Mouse (Mus musculus) CH12F3 (cell line): ENCODE results near the gene Tdrkh.

ENCODE experiments used
- in situ Hi-C: fragments of 300-500 bp; cut with MboI; formaldehyde crosslinking; loops from 2 replicates; pipeline ENCODE4 v1.14.3; 2020; ENCODE audit warnings: low sequenced_read_pairs

The Tdrkh gene

GRCm38 (mm10) chr3:94483790-94484439 is 70.8 kb downstream of the Tdrkh start:
- in situ Hi-C loops, result no loop called here
